Mouse (Mus musculus) thymus, adult 18-20 months (tissue): ENCODE data around the gene Cnnm3.
A peak's percentile ranks its signal among the peaks of the same experiment; 100 is the strongest.

Source experiments
- DNase-seq, 2 experiments: peaks; one replicate each; pipeline ENCODE4 v3.0.0; 2022; ENCODE audit warnings: mixed read lengths in 2 of 2

Gene Cnnm3

GRCm38 (mm10) chr1:36511289-36512021 is at the start of gene Cnnm3:
Gene Cnnm3 (plus strand): TSS chr1:36511867.
- DNase-seq: peak; percentile 99

GRCm38 (mm10) chr1:36465641-36466160 is 46.0 kb upstream of the Cnnm3 start:
- no peak for DNase-seq

- DNase-seq: no peak
Observed at GRCm38 (mm10) chr1:36467446-36467845, 44.2 kb upstream of the Cnnm3 start.

- no peak for DNase-seq
Observed at GRCm38 (mm10) chr1:36469811-36470444, 41.7 kb upstream of the Cnnm3 start.

GRCm38 (mm10) chr1:36471181-36472105 is 40.2 kb upstream of the Cnnm3 start, which contains the start of gene Cnnm4:
Gene Cnnm4 (plus strand): TSS chr1:36471620.
- peak; percentile 84 to 85 for DNase-seq

- peak; percentile 18 to 25 for DNase-seq
Observed at GRCm38 (mm10) chr1:36472106-36472440, 39.6 kb upstream of the Cnnm3 start.

GRCm38 (mm10) chr1:36473211-36473780 is 38.4 kb upstream of the Cnnm3 start:
- DNase-seq: no peak

- DNase-seq: no peak
Observed at GRCm38 (mm10) chr1:36474646-36475045, 37.0 kb upstream of the Cnnm3 start.

GRCm38 (mm10) chr1:36475480-36476110 is 36.1 kb upstream of the Cnnm3 start:
- DNase-seq: no peak

- DNase-seq: no peak
Observed at GRCm38 (mm10) chr1:36476426-36476825, 35.2 kb upstream of the Cnnm3 start.

GRCm38 (mm10) chr1:36478343-36478795 is 33.3 kb upstream of the Cnnm3 start:
- DNase-seq: no peak

GRCm38 (mm10) chr1:36479903-36480899 is 31.5 kb upstream of the Cnnm3 start:
- DNase-seq: no peak

- no peak for DNase-seq
Observed at GRCm38 (mm10) chr1:36483825-36484224, 27.8 kb upstream of the Cnnm3 start.

GRCm38 (mm10) chr1:36485080-36485479 is 26.6 kb upstream of the Cnnm3 start:
- no peak for DNase-seq

GRCm38 (mm10) chr1:36487111-36487510 is 24.6 kb upstream of the Cnnm3 start:
- DNase-seq: no peak

- DNase-seq: no peak
Observed at GRCm38 (mm10) chr1:36489661-36490060, 22.0 kb upstream of the Cnnm3 start.

- no peak for DNase-seq
Observed at GRCm38 (mm10) chr1:36492416-36493139, 19.1 kb upstream of the Cnnm3 start.

- no peak for DNase-seq
Observed at GRCm38 (mm10) chr1:36493299-36493698, 18.4 kb upstream of the Cnnm3 start.

- DNase-seq: no peak
Observed at GRCm38 (mm10) chr1:36496719-36497118, 14.9 kb upstream of the Cnnm3 start.

- DNase-seq: no peak
Observed at GRCm38 (mm10) chr1:36497312-36497711, 14.4 kb upstream of the Cnnm3 start.
